Mouse (Mus musculus) stomach, postnatal 0 days (tissue): ENCODE measurements around the gene 2310057M21Rik. TPM values are rescaled to one million over a fixed set of nuclear protein-coding genes. Genes with fewer than 3 reads are reported as not detected.

Experiments used
- ATAC-seq: fragments of 200-750 bp; cut with Nextera tagmentation; 2 replicates; pipeline ENCODE4 v1.8.0; 2017; ENCODE audit not compliant: low FRiP score, low TSS enrichment
- DNase-seq: peaks from one replicate; pipeline ENCODE4 v3.0.0-alpha.2; 2016; ENCODE audit warnings: low spot score
- H3K27ac ChIP-seq: fragments of 300-500 bp; sonication (generic); replicated peaks from 2 replicates; pipeline ENCODE4 v1.5.1; 2014; ENCODE audit warnings: mild to moderate bottlenecking, control low read depth
- H3K27me3 ChIP-seq: fragments of 300-500 bp; sonication (generic); 2 replicates; pipeline ENCODE4 v1.6.1; 2014; ENCODE audit warnings: low read length; ENCODE audit not compliant: control insufficient read depth, insufficient read depth
- H3K36me3 ChIP-seq: fragments of 300-500 bp; sonication (generic); 2 replicates; pipeline ENCODE4 v1.6.1; 2014; ENCODE audit warnings: low read length, mixed read lengths; ENCODE audit not compliant: control insufficient read depth, insufficient read depth
- H3K4me1 ChIP-seq: fragments of 300-500 bp; sonication (generic); replicated peaks from 2 replicates; pipeline ENCODE4 v1.6.1; 2014; ENCODE audit warnings: antibody characterized with exemption; ENCODE audit not compliant: control insufficient read depth, insufficient read depth
- H3K4me2 ChIP-seq: fragments of 300-500 bp; sonication (generic); replicated peaks from 2 replicates; pipeline ENCODE4 v1.6.1; 2014; ENCODE audit warnings: low read depth, mild to moderate bottlenecking, control low read depth, moderate library complexity
- H3K4me3 ChIP-seq: fragments of 300-500 bp; sonication (generic); 2 replicates; pipeline ENCODE4 v1.5.1; 2014; ENCODE audit warnings: low read depth, low read length, control low read depth
- H3K9ac ChIP-seq: fragments of 300-500 bp; sonication (generic); 2 replicates; pipeline ENCODE4 v1.6.1; 2014; ENCODE audit warnings: mild to moderate bottlenecking, low read length, control low read depth, mixed read lengths
- H3K9me3 ChIP-seq: fragments of 300-500 bp; sonication (generic); 2 replicates; pipeline ENCODE4 v1.6.1; 2016; ENCODE audit warnings: low read length; ENCODE audit not compliant: control insufficient read depth
- CTCF ChIP-seq: IDR thresholded peaks from 2 replicates; pipeline ENCODE4 v1.5.1; 2016; ENCODE audit warnings: antibody characterized with exemption, low read depth, mild to moderate bottlenecking, moderate library complexity
- EP300 ChIP-seq: optimal IDR thresholded peaks from 2 replicates; pipeline ENCODE3; 2016; ENCODE audit warnings: antibody characterized with exemption
- WGBS: fragments of 180-500 bp; shearing (Covaris S2); extraction: QIAGEN DNeasy Blood & Tissue Kit; methylation state at CpG from one replicate; pipeline ENCODE4 v1.1.7; 2014; 5-methylcytosine and 5-hydroxymethylcytosine counted together
- polyA plus RNA-seq: library from polyadenylated mRNA; unstranded; fragments of >200 nt; fragmentation: Nextera tagmentation; extraction: Ambion mirVana; gene quantifications from 2 replicates; pipeline ENCODE4 v1.2.1, GENCODE M21; 2015

Gene 2310057M21Rik
- polyA plus RNA-seq, 1 experiment from 2014 or later: 11.5 TPM

DNA sequence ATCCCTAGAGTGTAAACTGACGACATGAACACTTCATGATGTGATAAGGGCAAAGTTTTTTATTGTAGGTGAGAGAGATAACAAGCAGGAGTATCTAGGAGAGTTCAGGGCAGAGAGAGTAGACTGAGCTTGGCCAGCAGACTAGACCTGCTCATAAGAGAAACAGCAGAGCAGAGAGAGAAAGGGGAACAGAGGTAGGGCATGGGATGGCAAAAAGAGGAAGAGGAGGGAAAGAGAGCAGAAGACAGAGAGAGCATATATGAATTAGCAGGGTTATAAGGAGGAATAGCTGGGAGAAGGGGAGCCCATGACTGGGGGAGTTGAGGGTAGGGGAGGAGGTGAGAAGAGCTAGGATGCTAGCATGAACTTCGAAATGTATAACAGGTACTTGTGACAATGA, 30.9 kb downstream of the 2310057M21Rik start:
- TF ChIP-seq EP300: no peak
- no peak for TF ChIP-seq CTCF
- H3K9me3 ChIP-seq: no peaks in the 10 kb centered on the region
- no peaks in the 10 kb centered on the region for H3K4me1 ChIP-seq
- 61% methylated on average over 2 of the region's 2 CpGs for WGBS
- no peaks in the 10 kb centered on the region for H3K36me3 ChIP-seq
- ATAC-seq (no peak), DNase-seq (no peak)
- H3K4me2 ChIP-seq: no peak overlapping the region
- no peak overlapping the region for H3K4me3 ChIP-seq
- no peaks in the 10 kb centered on the region for H3K27me3 ChIP-seq
- H3K27ac ChIP-seq: no peak overlapping the region
- no peak overlapping the region for H3K9ac ChIP-seq

DNA sequence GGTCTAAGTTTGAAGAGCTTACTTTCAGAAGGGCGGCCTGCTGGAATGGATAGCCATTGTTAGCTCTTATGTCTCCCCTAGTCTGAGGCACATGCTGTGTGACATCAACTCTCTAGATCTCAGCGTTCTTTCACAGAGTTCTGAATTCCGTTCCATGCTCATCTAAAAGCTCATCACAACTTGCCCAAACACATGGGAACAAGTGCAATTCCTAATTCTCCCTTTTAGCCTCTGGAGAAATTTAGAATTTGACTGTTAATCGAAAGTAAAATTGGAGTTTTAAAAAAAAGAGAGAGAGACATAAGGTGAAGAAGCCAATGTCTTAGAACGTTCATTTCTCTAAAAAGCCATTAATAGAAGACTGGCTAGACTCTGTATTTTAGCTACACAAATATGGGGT, 33.1 kb downstream of the 2310057M21Rik start, which contains the start of gene Fam24b:
Gene Fam24b, minus strand, starts transcription at position 101 of the 400 bp plus-strand sequence.
- Histone ChIP-seq H3K4me1 (no peaks in the 10 kb centered on the region), H3K9ac (no peak within 1 kb of the TSS), H3K9me3 (no peaks in the 10 kb centered on the region), H3K36me3 (no peaks in the 10 kb centered on the region), H3K4me3 (no peak within 1 kb of the TSS), H3K27ac (no peak within 1 kb of the TSS), H3K27me3 (no peaks in the 10 kb centered on the region), H3K4me2 (no peak within 1 kb of the TSS)
- TF ChIP-seq CTCF: no peak
- WGBS: 89% methylated on average over 5 of the region's 5 CpGs
- ATAC-seq: no peak
- no peak for DNase-seq

DNA sequence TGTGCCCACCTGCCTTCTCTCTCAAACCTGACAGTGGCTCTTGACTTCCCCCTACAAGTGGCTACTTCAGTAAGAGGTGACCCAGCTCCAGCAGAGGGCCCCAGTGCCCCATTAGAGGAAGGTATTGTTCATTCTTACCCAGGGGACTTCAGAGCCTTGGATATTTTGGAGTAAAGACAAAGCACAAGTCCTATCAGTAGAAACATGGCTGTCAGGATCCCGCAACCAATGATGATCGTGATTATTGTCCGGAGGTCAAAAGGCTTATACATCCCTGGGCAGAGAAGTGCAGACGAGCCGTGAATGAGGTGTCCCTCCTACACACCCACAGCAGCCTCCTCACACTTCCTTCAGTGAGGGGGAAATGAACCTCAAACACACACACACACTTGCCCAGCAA, 35.5 kb downstream of the 2310057M21Rik start:
- Histone ChIP-seq H3K36me3 (no peaks in the 10 kb centered on the region), H3K9ac (no peak overlapping the region), H3K9me3 (no peaks in the 10 kb centered on the region), H3K27ac (no peak overlapping the region), H3K4me2 (no peak overlapping the region), H3K4me1 (no peaks in the 10 kb centered on the region), H3K4me3 (no peak overlapping the region), H3K27me3 (no peaks in the 10 kb centered on the region)
- ATAC-seq (no peak), DNase-seq (no peak)
- no peak for TF ChIP-seq EP300
- peak; percentile 36 for TF ChIP-seq CTCF
- WGBS: 87% methylated on average over 5 of the region's 5 CpGs

DNA sequence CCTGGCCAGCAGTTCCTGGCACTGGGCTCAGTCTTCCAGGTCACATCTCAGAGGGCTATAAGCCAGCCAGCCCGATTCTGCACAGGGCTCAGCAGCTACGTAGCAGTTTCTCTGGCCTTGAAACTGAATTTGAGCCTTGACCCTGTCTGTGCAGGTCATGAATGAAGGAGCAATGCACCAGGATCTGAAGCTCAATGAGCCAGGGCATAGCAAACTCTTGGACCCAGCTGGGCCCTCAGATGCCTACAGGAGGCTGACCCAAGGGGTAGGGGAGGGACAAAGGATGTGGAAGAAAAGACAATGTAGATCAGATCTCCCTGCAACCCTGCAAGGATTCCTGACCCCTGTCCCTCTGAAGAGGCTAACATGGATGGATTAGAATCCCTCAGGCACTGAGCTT, 40.4 kb downstream of the 2310057M21Rik start, which contains the start of gene Cuzd1:
Gene Cuzd1, minus strand, starts transcription at position 101 of the 400 bp plus-strand sequence.
- no peak within 1 kb of the TSS for H3K4me3 ChIP-seq
- H3K27me3 ChIP-seq: no peaks in the 10 kb centered on the region
- H3K4me1 ChIP-seq: no peaks in the 10 kb centered on the region
- H3K4me2 ChIP-seq: no peak within 1 kb of the TSS
- no peak within 1 kb of the TSS for H3K9ac ChIP-seq
- H3K27ac ChIP-seq: no peak within 1 kb of the TSS
- TF ChIP-seq CTCF (no peak), EP300 (no peak)
- DNase-seq (no peak), ATAC-seq (no peak)
- 78% methylated on average over 2 of the region's 2 CpGs for WGBS
- H3K36me3 ChIP-seq: no peaks in the 10 kb centered on the region
- no peaks in the 10 kb centered on the region for H3K9me3 ChIP-seq

DNA sequence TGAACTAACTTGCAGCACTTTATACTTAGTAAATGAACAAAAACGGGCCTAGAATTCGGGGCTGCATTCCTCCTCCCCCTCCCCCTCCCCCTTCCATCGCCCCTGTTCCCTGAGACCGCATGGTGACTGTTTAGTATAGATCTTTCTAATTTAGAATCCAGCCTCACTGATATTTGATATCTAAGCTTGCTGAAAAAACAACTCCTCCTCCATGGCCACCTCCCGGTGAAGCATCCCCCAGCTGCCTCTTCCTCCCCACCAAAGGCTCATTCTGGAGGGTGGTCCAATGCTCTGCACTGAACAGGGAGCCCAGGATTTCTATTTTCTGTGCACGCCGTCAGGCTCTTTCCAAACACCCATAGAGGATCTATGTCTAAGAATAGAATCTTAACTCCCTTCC, 44.2 kb downstream of the 2310057M21Rik start:
- no peaks in the 10 kb centered on the region for H3K27me3 ChIP-seq
- DNase-seq (no peak), ATAC-seq (no peak)
- 63% methylated on average over 6 of the region's 7 CpGs for WGBS
- TF ChIP-seq EP300: no peak
- H3K4me3 ChIP-seq: no peak overlapping the region
- no peak overlapping the region for H3K9ac ChIP-seq
- H3K4me2 ChIP-seq: no peak overlapping the region
- no peaks in the 10 kb centered on the region for H3K9me3 ChIP-seq
- H3K4me1 ChIP-seq: no peaks in the 10 kb centered on the region
- no peaks in the 10 kb centered on the region for H3K36me3 ChIP-seq
- H3K27ac ChIP-seq: no peak overlapping the region

DNA sequence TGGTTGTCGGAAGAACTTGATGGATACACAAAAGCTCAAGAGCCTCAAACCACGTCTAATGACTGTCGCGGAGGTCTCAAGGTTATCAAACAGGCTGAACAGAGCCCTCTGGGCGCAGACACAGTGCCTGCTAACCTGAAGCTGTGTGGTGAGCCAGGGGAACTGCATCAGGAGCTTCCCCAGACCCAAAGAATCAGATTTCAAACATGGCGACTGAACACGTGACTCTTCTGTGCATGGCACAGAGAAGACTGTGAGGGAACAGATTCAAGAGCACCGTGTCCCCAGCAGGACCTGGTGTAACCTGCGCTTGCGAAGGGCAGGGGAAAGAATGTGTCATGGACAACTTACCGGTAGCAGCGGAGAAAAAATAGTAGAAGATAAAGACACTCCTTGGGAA, 45.0 kb downstream of the 2310057M21Rik start:
- Histone ChIP-seq H3K4me3 (no peak overlapping the region), H3K36me3 (no peaks in the 10 kb centered on the region), H3K4me2 (no peak overlapping the region), H3K27ac (no peak overlapping the region), H3K27me3 (no peaks in the 10 kb centered on the region), H3K9me3 (no peaks in the 10 kb centered on the region), H3K9ac (no peak overlapping the region), H3K4me1 (no peaks in the 10 kb centered on the region)
- DNase-seq: no peak
- no peak for TF ChIP-seq CTCF
- TF ChIP-seq EP300: no peak
- no peak for ATAC-seq
- WGBS: 64% methylated on average over 12 of the region's 12 CpGs
